Mouse (Mus musculus): ENCODE measurements around the gene Sobp.

The Sobp gene

DNA sequence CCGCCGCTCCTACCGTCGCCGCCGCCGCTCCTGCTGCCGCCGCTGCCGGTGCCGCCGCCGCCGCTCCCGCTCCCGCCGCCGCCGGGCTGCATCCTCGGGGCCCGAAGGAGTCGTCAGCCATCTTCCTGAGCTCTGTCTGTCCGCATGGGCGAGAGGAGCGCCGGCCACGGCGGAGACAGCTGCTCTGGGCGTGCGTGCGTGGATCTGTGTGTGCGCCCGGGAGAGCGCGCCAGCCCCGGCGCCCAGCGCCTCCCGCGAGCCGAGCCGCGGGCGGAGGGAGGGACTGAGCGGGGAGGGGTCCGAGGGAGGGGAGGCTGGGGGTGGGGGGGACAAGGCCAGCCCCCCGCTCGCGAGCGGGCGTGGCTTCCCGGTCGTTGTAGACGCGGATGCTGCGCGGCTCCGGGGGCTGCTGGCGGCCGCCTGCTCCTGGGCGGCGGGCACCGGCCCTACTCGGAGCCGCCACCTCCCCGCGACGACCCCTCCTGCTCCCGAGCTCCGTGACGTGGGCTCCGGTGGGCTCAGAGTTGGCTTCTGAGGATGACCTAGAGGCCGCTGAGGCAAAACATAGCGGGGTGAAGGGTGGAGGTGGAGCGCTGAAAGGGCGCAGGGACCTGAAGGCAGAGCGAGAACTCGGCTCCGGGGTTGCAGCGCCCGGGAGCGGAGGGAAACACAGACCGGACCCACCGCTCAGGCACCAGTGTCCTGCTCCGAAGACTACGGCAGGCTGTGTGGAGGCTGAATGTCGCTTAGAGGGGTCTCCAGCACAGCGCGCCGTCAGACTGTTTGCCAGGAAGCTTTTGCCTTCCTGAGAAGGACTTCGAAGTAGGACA lies at the start of gene Sobp, which contains the start of gene 9030612E09Rik:
TSS of gene Sobp (minus strand) at position 205 of the 830 bp plus-strand sequence.
TSS of gene 9030612E09Rik (plus strand) at position 379 of the 830 bp plus-strand sequence.
- peak; percentile 74 for DNase-seq (ENCODE audit: low read depth, low spot score)

DNA sequence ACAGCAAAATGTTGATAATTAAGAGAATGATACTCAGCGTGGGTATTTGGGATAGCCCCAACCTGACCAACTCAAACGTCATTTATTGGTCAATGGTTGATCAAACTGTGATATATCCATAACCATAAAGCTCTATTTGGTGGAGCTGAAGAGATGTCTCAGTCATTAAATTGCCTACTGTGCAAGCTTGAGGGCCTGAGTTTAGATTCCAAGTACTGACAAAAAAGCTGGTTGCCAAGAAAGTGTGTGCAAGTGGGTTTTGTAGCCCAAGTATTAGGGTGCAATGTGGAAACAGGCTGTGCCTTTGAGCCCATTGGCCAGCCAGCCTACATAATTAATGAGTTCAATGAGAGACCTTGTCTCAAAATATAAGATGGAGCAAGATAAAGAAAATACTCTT lies 49.1 kb upstream of the Sobp start:
- DNase-seq (ENCODE audit: low read depth, low spot score) = no peak

GRCm38 (mm10) chr10:43221659-43222058 lies 47.3 kb upstream of the Sobp start:
- DNase-seq (ENCODE audit: low read depth, low spot score) = no peak

- peak; percentile 97 for DNase-seq (ENCODE audit: low read depth, low spot score)
Measured at GRCm38 (mm10) chr10:43220910-43221625, 46.7 kb upstream of the Sobp start, which contains the start of gene Pdss2. Gene Pdss2 (plus strand): TSS chr10:43221486.

- DNase-seq (ENCODE audit: low read depth, low spot score) = no peak
Measured at GRCm38 (mm10) chr10:43220479-43220878, 46.1 kb upstream of the Sobp start.

GRCm38 (mm10) chr10:43217361-43217900 lies 43.1 kb upstream of the Sobp start:
- DNase-seq (ENCODE audit: low read depth, low spot score) = no peak

DNA sequence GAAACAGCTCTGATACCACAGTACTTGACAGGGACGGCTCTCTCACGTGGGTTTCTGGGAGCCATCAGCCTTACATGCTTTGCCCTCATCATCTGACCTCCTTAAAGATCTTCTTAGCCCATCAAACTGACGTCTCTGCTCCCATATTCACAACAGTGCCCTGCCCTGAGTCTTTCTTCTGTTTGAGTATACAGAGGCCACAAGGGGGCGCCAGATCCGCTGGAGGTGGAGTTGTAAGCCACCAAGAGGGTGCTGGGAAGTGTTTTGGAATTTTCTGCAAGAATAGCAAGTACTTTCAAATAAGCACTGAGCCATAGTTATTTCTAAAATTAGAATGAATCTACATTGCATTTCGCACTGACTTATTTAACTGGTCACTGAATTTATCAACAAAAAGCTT lies 37.5 kb upstream of the Sobp start:
- peak; percentile 89 for DNase-seq (ENCODE audit: low read depth, low spot score)

- no peak for DNase-seq (ENCODE audit: low read depth, low spot score)
Measured at GRCm38 (mm10) chr10:43203865-43204264, 29.5 kb upstream of the Sobp start.

DNA sequence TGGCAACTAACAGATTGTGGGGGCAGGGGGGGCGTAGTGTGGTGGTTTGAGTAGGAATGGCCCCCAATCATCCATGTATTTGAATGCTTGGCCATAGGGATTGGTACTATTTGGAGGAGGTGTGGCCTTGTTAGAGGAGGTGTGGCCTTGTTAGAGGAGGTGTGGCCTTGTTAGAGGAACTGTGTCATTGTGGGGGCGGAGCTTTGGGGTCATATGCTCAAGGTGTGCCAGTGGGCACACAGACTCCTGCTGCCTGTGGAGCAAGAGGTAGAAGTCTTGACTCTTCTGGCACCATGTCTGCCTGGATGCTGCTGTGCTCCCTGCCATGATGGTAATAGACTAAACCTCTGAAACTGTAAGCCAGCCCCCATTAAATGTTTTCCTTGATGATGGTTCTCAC lies 25.9 kb upstream of the Sobp start:
- peak; percentile 64 for DNase-seq (ENCODE audit: low read depth, low spot score)

GRCm38 (mm10) chr10:43180313-43180912 lies 6.1 kb upstream of the Sobp start:
- DNase-seq (ENCODE audit: low read depth, low spot score) = no peak

DNA sequence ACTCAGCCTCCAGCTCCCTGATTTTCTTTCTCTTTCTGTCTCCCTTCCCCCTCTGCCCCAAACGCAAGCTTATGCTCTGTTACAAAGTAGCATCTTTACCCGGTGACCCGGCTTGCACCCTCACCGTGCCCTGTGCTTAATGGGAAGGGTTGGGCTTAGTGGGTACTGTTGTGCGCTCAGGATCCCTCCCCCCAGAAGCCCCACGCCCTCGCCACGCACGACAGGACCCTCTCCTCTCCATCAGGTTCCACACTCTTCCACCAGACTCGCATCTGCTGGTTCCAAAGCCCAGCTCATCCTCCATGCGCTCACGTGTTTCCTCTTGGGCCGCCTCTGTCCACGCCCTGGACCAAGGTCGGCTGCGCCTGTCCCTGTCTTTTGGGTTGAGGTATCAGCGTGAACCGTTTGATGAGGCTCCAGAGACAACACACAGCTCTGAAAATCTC lies 849 bp upstream of the Sobp start:
- DNase-seq (ENCODE audit: low read depth, low spot score) = peak; percentile 26

DNA sequence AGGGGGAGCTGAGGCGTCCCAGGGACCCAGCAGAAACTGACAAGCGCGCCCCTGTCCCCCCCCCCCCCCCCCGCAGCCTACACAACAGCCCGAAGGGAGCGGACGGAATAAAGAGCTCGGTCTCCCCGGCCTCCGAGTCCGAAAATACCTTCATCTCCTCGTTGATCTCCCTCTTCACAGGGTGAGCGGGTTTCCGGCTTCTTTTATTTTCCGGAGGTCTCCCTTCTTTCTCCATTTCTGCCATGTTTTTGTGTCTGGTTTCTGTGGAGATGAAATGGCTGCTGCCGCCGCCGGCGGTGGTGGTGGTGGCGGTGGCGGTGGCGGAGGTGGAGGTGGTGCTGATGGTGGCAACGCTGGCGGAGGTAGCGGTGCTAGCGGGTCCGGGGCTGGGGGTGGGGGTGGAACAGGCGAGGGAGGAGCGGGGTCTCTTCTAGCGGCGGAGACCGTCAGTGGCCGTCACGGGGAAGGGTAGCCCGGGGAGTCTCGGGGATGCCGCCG lies 453 bp downstream of the Sobp start:
- peak; percentile 53 for DNase-seq (ENCODE audit: low read depth, low spot score)

DNA sequence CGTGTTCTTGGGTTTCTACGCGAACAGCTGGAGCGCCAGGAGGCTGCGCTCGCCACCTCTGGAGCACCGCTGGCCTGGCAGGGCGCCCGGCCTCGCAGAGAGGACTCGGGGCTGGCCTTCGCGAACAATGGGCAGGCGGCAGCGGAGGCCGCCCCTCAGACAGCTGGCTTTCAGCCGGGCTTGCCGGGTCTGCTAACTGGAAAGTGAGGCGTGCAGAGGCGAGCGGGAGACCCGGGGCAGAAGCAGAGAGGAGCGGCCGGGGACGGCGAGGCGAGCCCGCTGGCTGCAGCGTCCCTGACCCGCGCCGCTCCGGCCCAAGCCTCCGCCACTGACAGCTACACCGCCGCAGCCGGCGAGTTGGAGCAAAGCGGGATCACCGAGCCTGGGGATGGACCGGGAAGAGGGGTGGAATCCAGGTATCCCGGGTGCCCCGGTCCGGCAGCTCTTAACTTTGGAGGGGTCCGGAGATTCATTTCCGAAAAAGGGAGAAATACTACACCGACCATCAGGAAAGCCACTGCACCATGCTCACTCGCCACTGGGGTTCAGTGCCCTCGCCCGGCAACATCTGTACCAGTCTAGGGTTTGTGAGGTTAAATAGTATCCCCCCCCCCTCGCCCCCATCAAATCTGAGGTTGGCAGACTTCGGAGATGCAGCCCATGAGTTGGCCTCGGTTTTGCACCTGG lies 1.0 kb downstream of the Sobp start:
- DNase-seq (ENCODE audit: low read depth, low spot score) = peak; percentile 57

GRCm38 (mm10) chr10:43172554-43172953 lies 1.8 kb downstream of the Sobp start:
- no peak for DNase-seq (ENCODE audit: low read depth, low spot score)

- no peak for DNase-seq (ENCODE audit: low read depth, low spot score)
Measured at GRCm38 (mm10) chr10:43172066-43172465, 2.3 kb downstream of the Sobp start.

- DNase-seq (ENCODE audit: low read depth, low spot score) = no peak
Measured at GRCm38 (mm10) chr10:43171106-43171505, 3.2 kb downstream of the Sobp start.

- DNase-seq (ENCODE audit: low read depth, low spot score) = no peak
Measured at GRCm38 (mm10) chr10:43168847-43169246, 5.5 kb downstream of the Sobp start.

GRCm38 (mm10) chr10:43166817-43167216 lies 7.5 kb downstream of the Sobp start:
- peak; percentile 58 for DNase-seq (ENCODE audit: low read depth, low spot score)

DNA sequence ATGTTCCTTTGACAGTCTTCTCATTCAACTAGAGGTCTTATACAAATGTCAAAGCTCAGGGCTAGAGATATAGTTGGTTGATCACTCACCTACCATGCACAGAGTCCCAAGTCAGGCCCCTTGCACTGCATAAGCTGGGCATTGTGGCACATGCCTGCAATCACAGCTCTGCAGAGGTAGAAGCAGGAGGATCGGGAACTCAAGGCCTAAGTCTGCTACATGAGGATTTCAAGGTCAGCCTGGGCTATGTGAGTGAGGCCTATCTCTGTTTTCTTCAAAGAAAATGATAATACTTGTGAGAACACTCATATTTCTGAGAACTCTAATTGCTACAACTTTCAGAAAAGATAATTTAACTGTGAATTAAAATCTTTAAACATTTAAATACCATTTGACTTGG lies 8.2 kb downstream of the Sobp start:
- no peak for DNase-seq (ENCODE audit: low read depth, low spot score)

GRCm38 (mm10) chr10:43164406-43164805 lies 9.9 kb downstream of the Sobp start:
- DNase-seq (ENCODE audit: low read depth, low spot score) = no peak

GRCm38 (mm10) chr10:43162318-43162717 lies 12.0 kb downstream of the Sobp start:
- DNase-seq (ENCODE audit: low read depth, low spot score) = no peak

Measured in ZHBTc4 (cell line).